Mouse (Mus musculus) cerebellum, adult 9-10 months (tissue): ENCODE measurements at regions not wholly inside any gene's neighbourhood (a gene's known extent, or its start where the extent isn't known, plus 50 kb on each side); places are given as distances from the start of the nearest gene placed in this dataset.
"Not testable (repeated sequence)": the region's sequence is repeated elsewhere in the genome, so short reads cannot be mapped to it uniquely, and the experiment has no call there.

Source experiments
- DNase-seq: peaks from one replicate; pipeline ENCODE4 v3.0.0; 2022

- DNase-seq, result no peak
Observed at GRCm38 (mm10) chr8:113489436-113490107, 145.8 kb upstream of the Mon1b start.

- DNase-seq, result no peak
Observed at GRCm38 (mm10) chr8:113490891-113491290, 144.5 kb upstream of the Mon1b start.

GRCm38 (mm10) chr8:113496896-113497295, 138.5 kb upstream of the Mon1b start:
- DNase-seq, result no peak

GRCm38 (mm10) chr8:113502671-113503070, 132.7 kb upstream of the Mon1b start:
- DNase-seq, result no peak

- no peak for DNase-seq
Observed at GRCm38 (mm10) chr8:113512856-113513255, 122.5 kb upstream of the Mon1b start.

- no peak for DNase-seq
Observed at GRCm38 (mm10) chr8:113513886-113514730, 121.3 kb upstream of the Mon1b start.

- DNase-seq, result not testable (repeated sequence)
Observed at GRCm38 (mm10) chr8:113514731-113515375, 120.5 kb upstream of the Mon1b start.

GRCm38 (mm10) chr8:113516176-113516575, 119.2 kb upstream of the Mon1b start:
- no peak for DNase-seq

GRCm38 (mm10) chr8:113517912-113518311, 117.5 kb upstream of the Mon1b start:
- peak; percentile 11 for DNase-seq

GRCm38 (mm10) chr8:113523561-113523960, 111.8 kb upstream of the Mon1b start:
- no peak for DNase-seq

- no peak for DNase-seq
Observed at GRCm38 (mm10) chr8:113531116-113531665, 104.2 kb upstream of the Mon1b start.

- DNase-seq, result no peak
Observed at GRCm38 (mm10) chr8:113532881-113533280, 102.5 kb upstream of the Mon1b start.

GRCm38 (mm10) chr8:113541437-113541836, 94.0 kb upstream of the Mon1b start:
- DNase-seq, result no peak

GRCm38 (mm10) chr8:113542082-113542481, 93.3 kb upstream of the Mon1b start:
- no peak for DNase-seq

- DNase-seq, result no peak
Observed at GRCm38 (mm10) chr8:113542713-113543112, 92.7 kb upstream of the Mon1b start.

GRCm38 (mm10) chr8:113549200-113549599, 86.2 kb upstream of the Mon1b start:
- no peak for DNase-seq

- DNase-seq, result no peak
Observed at GRCm38 (mm10) chr8:113551454-113552273, 83.7 kb upstream of the Mon1b start.

- no peak for DNase-seq
Observed at GRCm38 (mm10) chr8:113552826-113553225, 82.6 kb upstream of the Mon1b start.

- no peak for DNase-seq
Observed at GRCm38 (mm10) chr8:113554700-113555455, 80.5 kb upstream of the Mon1b start.

- DNase-seq, result no peak
Observed at GRCm38 (mm10) chr8:113556994-113557393, 78.4 kb upstream of the Mon1b start.

GRCm38 (mm10) chr8:113581098-113581497, 54.3 kb upstream of the Mon1b start:
- no peak for DNase-seq

- no peak for DNase-seq
Observed at GRCm38 (mm10) chr8:113581704-113582103, 53.7 kb upstream of the Mon1b start.
